Mouse (Mus musculus) c-Kit-negative CD71-positive TER-119-positive erythroid progenitor cells, embryonic 14.5 days (primary cell): Measurements from ENCODE around the gene Rb1.

Source experiments
- DNase-seq: peaks from one replicate; pipeline ENCODE4 v3.0.0-alpha.2; 2013; ENCODE audit warnings: low read depth, low spot score

Rb1 gene

GRCm38 (mm10) chr14:73162192-73162800 is 163.3 kb downstream of the Rb1 start:
- no peak for DNase-seq

- no peak for DNase-seq
Observed at GRCm38 (mm10) chr14:73161303-73161702, 164.3 kb downstream of the Rb1 start.

- DNase-seq: no peak
Observed at GRCm38 (mm10) chr14:73148125-73148524, 177.5 kb downstream of the Rb1 start.

GRCm38 (mm10) chr14:73146721-73147120 is 178.9 kb downstream of the Rb1 start:
- no peak for DNase-seq

- no peak for DNase-seq
Observed at GRCm38 (mm10) chr14:73145531-73145930, 180.1 kb downstream of the Rb1 start.

GRCm38 (mm10) chr14:73143710-73144420 is 181.8 kb downstream of the Rb1 start:
- DNase-seq: no peak

- peak; percentile 1 for DNase-seq
Observed at GRCm38 (mm10) chr14:73142896-73143709, 182.5 kb downstream of the Rb1 start.

GRCm38 (mm10) chr14:73142421-73142895 is 183.2 kb downstream of the Rb1 start:
- DNase-seq: no peak

- DNase-seq: no peak
Observed at GRCm38 (mm10) chr14:73141800-73142199, 183.8 kb downstream of the Rb1 start.

- DNase-seq: no peak
Observed at GRCm38 (mm10) chr14:73139866-73140265, 185.8 kb downstream of the Rb1 start.

GRCm38 (mm10) chr14:73138483-73138882 is 187.1 kb downstream of the Rb1 start:
- no peak for DNase-seq

- DNase-seq: no peak
Observed at GRCm38 (mm10) chr14:73137234-73137633, 188.4 kb downstream of the Rb1 start.
